Mouse (Mus musculus) B cell, adult 2 months (primary cell): ENCODE measurements around the gene Ppp1r32.

Experiments
- DNase-seq, 2 experiments: peaks; one replicate each; pipeline ENCODE4 v3.0.0; 2022

The Ppp1r32 gene

GRCm38 (mm10) chr19:10456752-10457483, 25.8 kb downstream of the Ppp1r32 start, which contains the start of gene Lrrc10b:
Lrrc10b (minus strand) TSS chr19:10457473.
- peak; percentile 63 to 67 for DNase-seq

GRCm38 (mm10) chr19:10455437-10455806, 27.3 kb downstream of the Ppp1r32 start:
- no peak for DNase-seq

GRCm38 (mm10) chr19:10454718-10455436, 27.9 kb downstream of the Ppp1r32 start:
- no peak for DNase-seq

- DNase-seq = peak; percentile 79 to 81
Observed at GRCm38 (mm10) chr19:10449708-10450107, 33.0 kb downstream of the Ppp1r32 start.

- no peak for DNase-seq
Observed at GRCm38 (mm10) chr19:10449190-10449589, 33.5 kb downstream of the Ppp1r32 start.

- DNase-seq = no peak
Observed at GRCm38 (mm10) chr19:10448275-10448674, 34.5 kb downstream of the Ppp1r32 start.

- no peak for DNase-seq
Observed at GRCm38 (mm10) chr19:10444685-10445369, 37.9 kb downstream of the Ppp1r32 start.

- no peak for DNase-seq
Observed at GRCm38 (mm10) chr19:10437521-10437920, 45.2 kb downstream of the Ppp1r32 start.

GRCm38 (mm10) chr19:10436726-10437125, 46.0 kb downstream of the Ppp1r32 start:
- DNase-seq = no peak

- peak; percentile 66 to 67 for DNase-seq
Observed at GRCm38 (mm10) chr19:10435908-10436307, 46.8 kb downstream of the Ppp1r32 start.

- no peak for DNase-seq
Observed at GRCm38 (mm10) chr19:10434927-10435326, 47.8 kb downstream of the Ppp1r32 start.

- DNase-seq = no peak
Observed at GRCm38 (mm10) chr19:10433879-10434540, 48.7 kb downstream of the Ppp1r32 start.

- DNase-seq = no peak
Observed at GRCm38 (mm10) chr19:10433225-10433624, 49.5 kb downstream of the Ppp1r32 start.

- DNase-seq = no peak
Observed at GRCm38 (mm10) chr19:10431841-10432240, 50.9 kb downstream of the Ppp1r32 start.

GRCm38 (mm10) chr19:10431410-10431809, 51.3 kb downstream of the Ppp1r32 start:
- no peak for DNase-seq

GRCm38 (mm10) chr19:10429371-10429770, 53.4 kb downstream of the Ppp1r32 start:
- DNase-seq = no peak

- DNase-seq = no peak
Observed at GRCm38 (mm10) chr19:10427431-10427830, 55.3 kb downstream of the Ppp1r32 start.

- DNase-seq = no peak
Observed at GRCm38 (mm10) chr19:10426793-10427192, 55.9 kb downstream of the Ppp1r32 start.

GRCm38 (mm10) chr19:10426312-10426711, 56.4 kb downstream of the Ppp1r32 start:
- no peak for DNase-seq

GRCm38 (mm10) chr19:10425484-10426270, 57.1 kb downstream of the Ppp1r32 start:
- no peak for DNase-seq

- no peak for DNase-seq
Observed at GRCm38 (mm10) chr19:10424751-10425150, 58.0 kb downstream of the Ppp1r32 start.
